Mouse (Mus musculus): Measurements from ENCODE around the gene Ccin.

DNA sequence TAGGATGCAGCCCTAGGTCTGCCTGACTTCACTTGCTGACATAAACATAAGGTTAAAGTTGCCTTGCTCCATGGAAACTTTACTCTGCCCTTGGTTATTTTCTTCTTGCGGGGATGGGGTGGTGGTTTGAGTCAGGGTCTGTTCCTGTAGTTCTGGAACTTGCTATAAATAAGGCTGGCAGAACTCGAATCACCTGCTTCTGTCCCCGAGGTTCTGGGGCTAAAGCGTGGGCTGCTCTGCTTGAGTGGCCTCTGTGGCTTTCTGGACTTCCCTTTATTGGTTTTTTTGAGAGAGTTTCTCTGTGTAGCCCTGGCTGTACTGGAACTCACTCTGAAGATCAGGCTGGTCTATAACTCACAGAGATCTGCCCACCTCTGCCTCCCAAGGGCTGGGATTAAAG, 32.8 kb downstream of the Ccin start:
- no peak for TF ChIP-seq CTCF (IDR thresholded peaks at IDR 0.05; ENCODE audit: low read depth, low read length)
- no peak for TF ChIP-seq POLR2A (IDR thresholded peaks at IDR 0.05; ENCODE audit: borderline replicate concordance, low read depth, low read length)
